Mouse (Mus musculus) monocyte, adult 2 months (primary cell): Measurements from ENCODE around the gene Thap8.

ENCODE experiments used
- DNase-seq, 2 experiments: peaks; one replicate each; pipeline ENCODE4 v3.0.0; 2022; ENCODE audit warnings: low spot score in 2 of 2, low read depth in 1 of 2

Thap8 gene

GRCm38 (mm10) chr7:30315559-30316529 is 36.0 kb downstream of the Thap8 start:
- no peak for DNase-seq

DNA sequence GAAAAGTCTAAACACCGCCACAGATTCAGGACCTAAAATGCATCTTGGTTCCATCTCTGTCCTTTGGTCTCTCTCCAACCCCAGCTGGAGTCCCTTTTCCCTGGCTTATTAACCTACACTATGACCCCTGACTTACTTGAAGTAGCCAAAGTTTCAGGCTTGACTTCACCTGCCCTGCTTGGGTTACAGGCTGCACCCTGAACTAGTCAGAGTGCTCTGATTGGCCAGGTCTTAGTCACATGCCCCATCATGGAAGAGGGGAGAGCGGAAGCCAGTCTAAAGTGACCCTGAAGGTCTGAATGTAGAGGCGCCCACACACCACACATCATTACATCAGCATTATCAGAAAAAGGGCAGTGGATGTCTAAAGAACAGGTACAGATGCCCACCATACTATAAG is 38.2 kb downstream of the Thap8 start:
- DNase-seq: no peak

DNA sequence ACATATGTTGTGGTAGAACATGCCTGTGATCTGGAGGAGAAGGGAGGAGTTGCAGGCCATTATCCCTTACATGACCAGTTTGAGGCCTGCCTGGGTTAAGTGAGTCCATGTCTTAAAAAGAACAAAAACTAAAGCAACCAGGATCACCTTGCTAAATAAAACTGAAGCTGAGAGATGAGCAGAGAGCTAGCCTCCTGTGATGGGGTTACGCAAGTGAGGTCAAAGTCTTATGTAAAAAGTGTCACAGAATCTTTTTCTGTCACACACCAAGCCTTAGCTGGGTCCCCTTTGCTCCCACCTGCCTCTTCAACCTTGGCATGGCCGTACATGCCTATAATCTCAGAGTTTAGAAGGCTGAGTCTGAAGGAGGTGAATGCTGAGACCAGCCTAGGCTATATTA is 41.1 kb downstream of the Thap8 start:
- DNase-seq: no peak

DNA sequence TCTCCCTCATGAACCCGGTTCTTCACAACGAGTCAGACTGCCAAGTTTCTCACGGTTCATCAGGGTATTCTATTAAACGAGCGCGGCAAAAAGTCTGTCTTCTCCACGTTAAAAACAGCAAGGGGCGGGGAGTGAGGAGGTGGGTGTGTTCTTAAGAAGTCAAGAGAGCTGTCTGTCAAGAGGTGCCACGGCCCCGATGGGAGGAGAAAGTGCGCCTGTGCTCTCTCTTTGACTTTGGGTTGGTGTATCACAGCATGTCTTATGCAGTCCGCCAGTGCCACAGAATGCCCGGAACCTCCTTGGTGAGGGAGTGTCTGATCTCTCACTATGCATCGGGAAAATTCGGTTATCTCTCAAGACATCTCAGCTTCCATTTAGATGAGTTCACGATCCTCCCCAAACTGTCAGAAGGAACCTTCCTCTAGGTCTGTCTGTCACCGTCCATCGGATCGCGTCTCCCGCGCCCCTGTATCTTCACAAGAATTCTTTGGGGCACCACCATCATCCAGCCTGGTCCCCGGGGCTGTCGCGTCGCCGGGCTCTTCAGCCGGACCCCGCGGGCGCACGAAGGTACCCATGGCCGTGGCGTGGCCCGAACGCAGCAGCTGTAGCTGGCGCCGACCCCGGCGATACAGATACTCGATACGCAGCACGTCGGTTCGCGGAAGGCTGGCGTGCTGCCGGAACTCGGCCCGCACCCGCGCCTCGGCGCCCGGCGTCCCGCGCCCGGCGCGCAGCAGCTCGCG is 41.8 kb downstream of the Thap8 start, which contains the start of gene E130208F15Rik:
Gene E130208F15Rik (plus strand): TSS at position 202 of the 746 bp plus-strand sequence.
- peak in 1 of 2 experiments; percentile 59 for DNase-seq

- peak; percentile 88 to 92 for DNase-seq
These were observed 42.4 kb downstream of the Thap8 start for GRCm38 (mm10) chr7:30322285-30322667.

DNA sequence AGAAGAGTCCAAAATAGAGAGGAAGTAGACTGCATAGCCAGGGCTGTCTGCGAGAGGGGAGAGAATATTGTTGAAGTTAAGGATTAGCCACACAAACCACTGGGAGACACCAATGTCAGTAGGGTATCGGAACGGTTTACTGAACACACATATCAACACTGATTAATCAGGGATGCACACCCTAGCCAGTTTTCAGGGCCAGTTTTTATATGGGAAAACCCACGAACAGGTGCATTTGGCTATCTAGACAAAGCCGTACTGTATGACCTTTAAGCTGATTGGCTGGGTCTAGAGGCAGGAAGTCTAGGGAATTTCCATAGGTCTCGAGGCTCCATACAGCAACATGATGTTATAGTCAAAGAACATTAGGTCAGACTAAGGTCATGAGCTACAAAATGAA is 43.0 kb downstream of the Thap8 start:
- peak in 1 of 2 experiments; percentile 49 for DNase-seq

GRCm38 (mm10) chr7:30323795-30324194 is 43.9 kb downstream of the Thap8 start, which contains the start of gene Sdhaf1:
Gene Sdhaf1, minus strand, starts transcription at chr7:30323895.
- DNase-seq: no peak

- DNase-seq: no peak
These were observed 44.5 kb downstream of the Thap8 start for GRCm38 (mm10) chr7:30324300-30324944.

- DNase-seq: peak; percentile 43 to 70
These were observed 45.5 kb downstream of the Thap8 start for GRCm38 (mm10) chr7:30325364-30325763.

GRCm38 (mm10) chr7:30326427-30326826 is 46.5 kb downstream of the Thap8 start:
- DNase-seq: no peak

DNA sequence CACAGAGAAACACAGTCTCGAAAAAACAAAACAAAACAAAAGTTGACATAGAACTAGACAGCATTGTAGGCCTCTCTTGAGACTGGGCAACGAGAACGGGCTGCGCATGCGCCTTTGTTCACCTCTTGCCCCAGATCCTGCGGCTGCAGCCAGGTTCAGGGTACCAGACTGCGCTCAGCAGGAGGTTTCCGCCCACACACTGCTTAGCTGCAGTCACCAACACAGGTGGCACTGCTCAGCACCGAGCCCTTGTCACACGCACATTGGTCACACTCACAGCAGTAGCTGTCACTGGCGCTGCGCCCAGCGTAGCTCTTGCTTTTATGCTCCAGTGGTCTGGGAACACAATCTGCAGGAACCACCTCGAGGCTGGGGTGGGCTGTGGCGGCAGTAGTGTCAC is 47.2 kb downstream of the Thap8 start:
- no peak for DNase-seq

DNA sequence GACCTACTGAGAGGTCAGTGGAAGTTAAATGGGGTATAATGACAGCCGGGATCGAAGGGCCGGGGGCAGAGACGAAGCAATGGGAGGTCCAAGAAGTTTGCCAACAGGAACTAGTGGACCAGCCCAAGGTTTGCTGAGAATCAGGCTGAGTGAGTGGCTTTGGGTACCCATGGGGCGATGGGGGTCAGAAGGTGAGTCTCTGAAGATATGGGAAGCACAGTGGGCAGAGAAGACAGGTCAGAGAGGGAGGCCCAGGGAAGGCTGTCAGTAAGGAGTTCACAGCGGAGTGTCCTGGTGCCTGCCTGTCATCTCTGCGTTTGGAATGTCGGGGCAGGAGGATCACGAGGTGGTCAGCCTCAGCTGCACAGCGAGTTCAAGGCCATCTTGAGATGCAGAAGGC is 48.5 kb downstream of the Thap8 start:
- no peak for DNase-seq

- peak; percentile 40 to 71 for DNase-seq
These were observed 52.0 kb downstream of the Thap8 start for GRCm38 (mm10) chr7:30331887-30332286.

- no peak for DNase-seq
These were observed 52.8 kb downstream of the Thap8 start for GRCm38 (mm10) chr7:30332622-30333259.

DNA sequence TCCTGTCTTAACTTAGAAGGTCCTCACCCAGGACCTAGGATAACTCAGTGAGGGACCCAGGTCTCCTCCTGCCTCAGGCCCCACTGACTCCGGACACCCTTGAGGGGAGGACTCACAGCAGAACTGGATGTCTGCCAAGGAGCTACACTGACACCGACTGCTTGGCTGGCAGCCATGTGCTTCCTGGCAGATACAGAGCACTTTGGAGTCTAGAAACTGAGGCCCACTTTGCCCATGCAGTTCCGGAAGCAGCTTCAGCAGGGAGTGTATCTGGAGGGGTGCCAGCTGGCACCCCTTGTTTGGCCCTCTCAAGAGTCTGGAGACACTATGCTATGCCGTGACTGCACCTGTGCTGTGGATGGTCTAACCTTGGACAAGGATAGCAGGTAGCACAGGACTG is 53.5 kb downstream of the Thap8 start:
- DNase-seq: no peak

DNA sequence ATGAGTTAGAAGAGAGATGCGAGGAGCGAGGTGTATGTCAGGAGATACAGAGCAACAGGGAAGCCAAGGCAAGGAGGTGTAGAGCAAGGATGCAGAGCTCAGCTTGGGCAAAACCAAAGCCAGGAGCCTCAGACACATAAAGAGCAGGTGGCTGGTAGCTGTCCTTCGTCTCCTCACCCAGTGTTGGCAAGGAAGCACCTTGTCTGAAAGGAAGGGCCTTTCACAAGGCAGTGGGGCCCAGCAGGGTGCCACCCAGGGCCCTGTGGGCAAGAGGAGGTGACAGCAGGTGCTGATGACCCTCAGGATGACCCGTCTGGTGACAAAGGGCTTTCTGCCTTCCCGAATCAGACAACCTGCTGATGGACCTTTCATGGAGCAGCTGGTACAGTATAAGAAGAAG is 54.7 kb downstream of the Thap8 start:
- no peak for DNase-seq

- no peak for DNase-seq
These were observed 55.8 kb downstream of the Thap8 start for GRCm38 (mm10) chr7:30335688-30336087.

GRCm38 (mm10) chr7:30336384-30336783 is 56.5 kb downstream of the Thap8 start:
- DNase-seq: peak; percentile 33 to 44

- no peak for DNase-seq
These were observed 59.7 kb downstream of the Thap8 start for GRCm38 (mm10) chr7:30339432-30340109.
